Mouse (Mus musculus): ENCODE data around the gene Gm10842.

- TF ChIP-seq CTCF (IDR thresholded peaks at IDR 0.05; ENCODE audit: low read depth) (peak; percentile 64), EP300 (IDR thresholded peaks at IDR 0.05; ENCODE audit: low read depth) (no peak)
These were observed 22.7 kb upstream of the Gm10842 start for GRCm38 (mm10) chr11:105123986-105124385.
